Mouse (Mus musculus): ENCODE results near the gene Dirc2.

- no peak for TF ChIP-seq CTCF (IDR thresholded peaks at IDR 0.05; ENCODE audit: borderline replicate concordance, extremely low read depth, insufficient read depth, insufficient read length)
- no peak for TF ChIP-seq POLR2A (IDR thresholded peaks at IDR 0.05; ENCODE audit: borderline replicate concordance, extremely low read depth, insufficient read depth, insufficient read length, poor library complexity, severe bottlenecking)
These were observed 64.4 kb downstream of the Dirc2 start for GRCm38 (mm10) chr16:35704796-35705195.

Data from brain, embryonic 14.5 days (tissue).